Mouse (Mus musculus) liver, embryonic 15.5 days (tissue): ENCODE data around the gene Maml3. TPM values are rescaled to one million over a fixed set of nuclear protein-coding genes. Genes with fewer than 3 reads are reported as not detected.

Source experiments
- ATAC-seq: fragments of 200-750 bp; cut with Nextera tagmentation; 2 replicates; pipeline ENCODE4 v1.8.0; 2017; ENCODE audit warnings: moderate number of reproducible peaks, mild to moderate bottlenecking, moderate library complexity; ENCODE audit not compliant: insufficient read depth
- H3K27ac ChIP-seq: fragments of 300-500 bp; sonication (generic); replicated peaks from 2 replicates; pipeline ENCODE4 v1.5.1; 2015; ENCODE audit warnings: mild to moderate bottlenecking, inconsistent platforms
- H3K27me3 ChIP-seq: fragments of 300-500 bp; sonication (generic); 2 replicates; pipeline ENCODE4 v1.6.1; 2015; ENCODE audit warnings: mild to moderate bottlenecking, inconsistent platforms
- H3K36me3 ChIP-seq: fragments of 300-500 bp; sonication (generic); replicated peaks from 2 replicates; pipeline ENCODE4 v1.6.1; 2015; ENCODE audit warnings: moderate library complexity, mild to moderate bottlenecking, inconsistent platforms
- H3K4me1 ChIP-seq: fragments of 300-500 bp; sonication (generic); replicated peaks from 2 replicates; pipeline ENCODE4 v1.6.1; 2015; ENCODE audit warnings: inconsistent platforms
- H3K4me2 ChIP-seq: fragments of 300-500 bp; sonication (generic); 2 replicates; pipeline ENCODE4 v1.6.1; 2015; ENCODE audit warnings: moderate library complexity, mild to moderate bottlenecking, inconsistent platforms
- H3K4me3 ChIP-seq: fragments of 300-500 bp; sonication (generic); replicated peaks from 2 replicates; pipeline ENCODE4 v1.5.1; 2015; ENCODE audit warnings: mild to moderate bottlenecking, inconsistent platforms
- H3K9ac ChIP-seq: fragments of 300-500 bp; sonication (generic); 2 replicates; pipeline ENCODE4 v1.6.1; 2015; ENCODE audit warnings: moderate library complexity, mild to moderate bottlenecking, inconsistent platforms
- H3K9me3 ChIP-seq: fragments of 300-500 bp; sonication (generic); replicated peaks from 2 replicates; pipeline ENCODE4 v1.6.1; 2016; ENCODE audit warnings: inconsistent platforms
- whole genome bisulfite sequencing: fragments of 180-500 bp; shearing (Covaris S2); methylation state at CpG from one replicate; pipeline ENCODE4 v1.1.7; 2015; ENCODE audit warnings: mixed read lengths; ENCODE audit not compliant: insufficient replicate concordance; 5-methylcytosine and 5-hydroxymethylcytosine counted together
- polyA plus RNA-seq: library from polyadenylated mRNA; unstranded; fragments of >200 nt; fragmentation: Nextera tagmentation; extraction: Ambion mirVana; gene quantifications from 2 replicates; pipeline ENCODE4 v1.2.1, GENCODE M21; 2015

The Maml3 gene
- polyA plus RNA-seq, 1 experiment from 2014 or later: 0.73 TPM

- no peak overlapping the region for H3K4me3 ChIP-seq
- no peaks in the 10 kb centered on the region for H3K27me3 ChIP-seq
- H3K9me3 ChIP-seq: no peaks in the 10 kb centered on the region
- peaks cover 27% of the 10 kb centered on the region for H3K4me1 ChIP-seq
- H3K27ac ChIP-seq: no peak overlapping the region
- no peaks in the 10 kb centered on the region for H3K36me3 ChIP-seq
- ATAC-seq: no peak
- no peak overlapping the region for H3K4me2 ChIP-seq
- no peak overlapping the region for H3K9ac ChIP-seq
- WGBS: 50% methylated on average over 10 of the region's 10 CpGs
Measured at GRCm38 (mm10) chr3:52000871-52001517, 103.9 kb downstream of the Maml3 start.

- H3K36me3 ChIP-seq: no peaks in the 10 kb centered on the region
- 0 out of 2 replicates have a peak, but pooled peaks have one; percentile 51 for ATAC-seq
- no peak overlapping the region for H3K9ac ChIP-seq
- peak overlapping the region; percentile 25; the same call in 1 of the 2 replicates for H3K4me2 ChIP-seq
- WGBS: 38% methylated on average over 21 of the region's 21 CpGs
- H3K9me3 ChIP-seq: no peaks in the 10 kb centered on the region
- H3K27me3 ChIP-seq: no peaks in the 10 kb centered on the region
- H3K4me1 ChIP-seq: peaks cover 24% of the 10 kb centered on the region
- H3K4me3 ChIP-seq: no peak overlapping the region
- H3K27ac ChIP-seq: no peak overlapping the region
Measured at GRCm38 (mm10) chr3:51999671-52000437, 105.0 kb downstream of the Maml3 start.

- Histone ChIP-seq H3K9me3 (no peaks in the 10 kb centered on the region), H3K4me1 (peaks cover 24% of the 10 kb centered on the region), H3K9ac (no peak overlapping the region), H3K27ac (no peak overlapping the region), H3K36me3 (no peaks in the 10 kb centered on the region), H3K4me3 (no peak overlapping the region), H3K27me3 (no peaks in the 10 kb centered on the region), H3K4me2 (peak overlapping the region; percentile 19)
- ATAC-seq: peak; percentile 34; the same call in 1 of the 2 replicates
- 38% methylated on average over 21 of the region's 21 CpGs for WGBS
Measured at GRCm38 (mm10) chr3:51998511-51999399, 106.1 kb downstream of the Maml3 start.

DNA sequence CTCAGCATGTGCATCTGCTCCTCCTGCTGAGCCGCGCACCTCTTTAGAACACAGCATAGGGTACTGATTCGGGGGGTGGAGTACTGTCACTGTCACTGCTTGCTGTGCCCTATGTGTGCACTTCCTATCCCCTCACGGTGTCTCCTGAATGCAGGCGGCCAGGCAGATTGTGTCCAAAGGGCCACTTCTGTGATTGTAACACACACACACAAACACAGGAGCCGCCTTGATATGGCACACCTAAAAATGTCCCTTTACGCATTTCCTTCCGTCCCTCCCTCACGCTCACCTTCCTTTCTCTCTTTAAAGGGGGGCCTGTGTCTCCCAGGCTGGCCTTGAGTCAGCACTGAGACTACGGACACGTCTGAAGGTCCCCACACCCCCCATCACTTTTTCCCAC is 107.3 kb downstream of the Maml3 start:
- Histone ChIP-seq H3K27me3 (no peaks in the 10 kb centered on the region), H3K4me3 (no peak overlapping the region), H3K36me3 (no peaks in the 10 kb centered on the region), H3K27ac (no peak overlapping the region), H3K9ac (no peak overlapping the region), H3K4me1 (peaks cover 21% of the 10 kb centered on the region), H3K9me3 (no peaks in the 10 kb centered on the region), H3K4me2 (no peak overlapping the region)
- no peak for ATAC-seq
- WGBS: 71% methylated on average over 11 of the region's 11 CpGs

- Histone ChIP-seq H3K27me3 (no peaks in the 10 kb centered on the region), H3K27ac (no peak overlapping the region), H3K9me3 (no peaks in the 10 kb centered on the region), H3K4me3 (no peak overlapping the region), H3K9ac (no peak overlapping the region), H3K36me3 (no peaks in the 10 kb centered on the region), H3K4me2 (no peak overlapping the region), H3K4me1 (no peaks in the 10 kb centered on the region)
- 63% methylated on average over 6 of the region's 6 CpGs for WGBS
- no peak for ATAC-seq
Measured at GRCm38 (mm10) chr3:51986507-51986906, 118.4 kb downstream of the Maml3 start.

DNA sequence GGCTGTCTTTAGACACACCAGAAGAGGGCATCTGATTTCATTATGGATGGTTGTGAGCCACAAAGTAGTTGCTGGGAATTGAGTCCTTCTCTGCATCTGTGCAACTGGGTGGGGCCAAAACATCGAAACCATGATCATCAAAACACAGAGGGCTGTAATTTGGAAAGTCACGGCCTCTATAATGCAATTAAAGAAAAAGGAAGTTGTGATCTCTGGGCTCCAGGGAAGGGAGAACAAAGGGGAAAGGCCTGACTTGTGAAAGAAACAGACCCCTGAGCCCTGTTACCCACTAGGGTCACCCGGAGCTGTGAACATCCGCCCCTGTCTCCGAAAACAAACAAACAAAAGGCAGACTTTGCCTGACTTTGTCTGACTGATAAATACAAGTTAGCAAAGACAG is 123.4 kb downstream of the Maml3 start:
- no peak overlapping the region for H3K4me3 ChIP-seq
- no peak for ATAC-seq
- no peaks in the 10 kb centered on the region for H3K36me3 ChIP-seq
- WGBS: 60% methylated on average over 5 of the region's 5 CpGs
- H3K9me3 ChIP-seq: no peaks in the 10 kb centered on the region
- H3K4me1 ChIP-seq: 0 out of 2 replicates have a peak, but pooled peaks cover 3% of the 10 kb centered on the region
- H3K9ac ChIP-seq: no peak overlapping the region
- H3K4me2 ChIP-seq: no peak overlapping the region
- no peak overlapping the region for H3K27ac ChIP-seq
- no peaks in the 10 kb centered on the region for H3K27me3 ChIP-seq

- 0 out of 2 replicates have a peak, but pooled peaks cover 3% of the 10 kb centered on the region for H3K4me1 ChIP-seq
- H3K9me3 ChIP-seq: no peaks in the 10 kb centered on the region
- no peaks in the 10 kb centered on the region for H3K36me3 ChIP-seq
- H3K4me2 ChIP-seq: peak overlapping the region; percentile 32
- H3K4me3 ChIP-seq: no peak overlapping the region
- ATAC-seq: peak; percentile 78
- no peak overlapping the region for H3K9ac ChIP-seq
- 0 out of 2 replicates have a peak overlapping the region, but pooled peaks have one; percentile 26 for H3K27ac ChIP-seq
- no peaks in the 10 kb centered on the region for H3K27me3 ChIP-seq
- 61% methylated on average over 8 of the region's 8 CpGs for WGBS
Measured at GRCm38 (mm10) chr3:51977654-51978352, 127.1 kb downstream of the Maml3 start.

- ATAC-seq: no peak
- H3K27ac ChIP-seq: no peak overlapping the region
- H3K9me3 ChIP-seq: no peaks in the 10 kb centered on the region
- H3K9ac ChIP-seq: no peak overlapping the region
- no peak overlapping the region for H3K4me2 ChIP-seq
- H3K4me3 ChIP-seq: no peak overlapping the region
- 66% methylated on average over 7 of the region's 7 CpGs for WGBS
- H3K36me3 ChIP-seq: no peaks in the 10 kb centered on the region
- H3K27me3 ChIP-seq: no peaks in the 10 kb centered on the region
- H3K4me1 ChIP-seq: 0 out of 2 replicates have a peak, but pooled peaks cover 3% of the 10 kb centered on the region
Measured at GRCm38 (mm10) chr3:51974601-51975000, 130.3 kb downstream of the Maml3 start.

DNA sequence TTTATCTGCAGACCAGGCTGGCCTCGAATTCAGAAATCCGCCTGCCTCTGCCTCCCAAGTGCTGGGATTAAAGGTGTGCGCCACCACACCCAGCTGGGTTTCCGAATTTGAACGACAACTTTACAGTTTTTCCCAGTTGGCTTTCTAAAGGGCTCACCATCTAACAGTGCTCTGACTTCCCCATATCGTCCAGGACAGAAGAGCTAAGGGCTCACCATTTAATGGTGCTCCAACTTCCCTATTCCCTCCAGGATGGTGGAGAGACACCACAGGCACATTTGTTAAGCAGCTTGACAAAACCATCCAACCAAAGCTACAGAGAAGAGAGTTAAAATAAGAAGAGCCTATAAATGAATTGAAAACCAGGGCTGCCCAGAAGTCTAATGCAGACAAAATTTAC is 130.7 kb downstream of the Maml3 start:
- Histone ChIP-seq H3K27ac (no peak overlapping the region), H3K36me3 (no peaks in the 10 kb centered on the region), H3K4me1 (0 out of 2 replicates have a peak, but pooled peaks cover 3% of the 10 kb centered on the region), H3K4me3 (no peak overlapping the region), H3K9me3 (no peaks in the 10 kb centered on the region), H3K9ac (no peak overlapping the region), H3K27me3 (no peaks in the 10 kb centered on the region), H3K4me2 (no peak overlapping the region)
- ATAC-seq: no peak
- WGBS: 53% methylated on average over 6 of the region's 6 CpGs

- 66% methylated on average over 6 of the region's 6 CpGs for WGBS
- Histone ChIP-seq H3K4me1 (0 out of 2 replicates have a peak, but pooled peaks cover 4% of the 10 kb centered on the region), H3K27me3 (no peaks in the 10 kb centered on the region), H3K9ac (no peak overlapping the region), H3K27ac (no peak overlapping the region), H3K4me2 (no peak overlapping the region), H3K4me3 (no peak overlapping the region), H3K9me3 (no peaks in the 10 kb centered on the region), H3K36me3 (no peaks in the 10 kb centered on the region)
- ATAC-seq: no peak
Measured at GRCm38 (mm10) chr3:51972576-51972975, 132.3 kb downstream of the Maml3 start.
